ENCODE assay signal across 9 mouse cellular contexts in the genomic region with DNA sequence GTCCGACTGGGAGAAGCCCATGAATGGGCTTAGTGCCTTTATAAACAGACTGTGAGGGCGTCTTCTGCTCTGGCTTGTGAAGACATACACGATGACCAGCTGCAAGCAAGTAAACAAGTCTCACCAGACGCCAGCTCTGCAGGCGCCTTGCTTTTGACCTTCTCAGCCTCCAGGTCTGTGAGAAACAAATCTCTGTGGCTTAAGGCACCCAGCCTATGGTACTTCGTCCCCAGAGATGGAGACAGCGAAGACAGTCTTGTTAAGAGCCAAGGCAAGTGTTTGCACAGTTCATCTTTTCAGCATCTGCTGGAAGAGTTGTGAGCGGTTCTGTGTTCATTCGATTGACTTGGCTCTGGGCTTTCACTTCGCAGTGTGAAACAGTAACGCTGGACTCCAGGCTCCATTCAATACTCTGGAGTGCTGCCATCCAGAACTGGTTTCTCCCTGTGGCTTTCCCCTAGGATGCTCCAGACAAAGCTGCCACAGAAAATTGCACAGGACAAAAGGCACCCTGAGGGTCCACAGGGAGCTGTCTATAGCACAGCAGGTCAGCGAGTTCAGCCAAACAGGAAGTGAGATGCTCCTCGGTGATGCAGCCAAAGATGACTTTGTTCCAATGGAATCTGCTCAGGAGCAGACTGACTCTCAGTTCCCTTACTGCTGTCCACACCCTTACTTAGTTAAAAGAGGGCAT.
DNase-seq lines count a peak whose midpoint lies in the region; ATAC-seq and TF ChIP-seq lines count a peak whose summit lies in the region.
"Had no signal": no experiment of that assay in that cellular context is flagged by ENCODE, and none has a peak within 500 bp of the region (broad histone marks: within the 10 kb centered on the region; RNA-seq: fewer than 3 reads in every experiment).

No protein-coding gene starts in this region.

- TF ChIP-seq CTCF in heart, postnatal 0 days (IDR thresholded peaks at IDR 0.05; ENCODE audit: low read depth), result no peak
- TF ChIP-seq CTCF in midbrain, postnatal 0 days (IDR thresholded peaks at IDR 0.05), result no peak

- peak; percentile 37 for DNase-seq in limb, embryonic 14.5 days (ENCODE audit: low spot score)
- DNase-seq in limb, embryonic 10.5 days (ENCODE audit: low spot score), result no peak
- DNase-seq in heart, postnatal 0 days (ENCODE audit: low spot score), result peak; percentile 59
- DNase-seq in midbrain, postnatal 0 days (ENCODE audit: low spot score), result peak; percentile 86
- no peak for DNase-seq in frontal cortex, adult 2 months (ENCODE audit: extremely low spot score in 1 of 2, low spot score in 1 of 2)
- DNase-seq in urinary bladder, postnatal 25 days (ENCODE audit: low spot score), result no peak
- no peak for DNase-seq in right cerebral cortex, postnatal 36 days (ENCODE audit: low spot score in 2 of 2)

- no peak for TF ChIP-seq EP300 in heart, postnatal 0 days (IDR thresholded peaks at IDR 0.05; ENCODE audit: low read depth)

- H3K9me3 ChIP-seq in limb, embryonic 14.5 days (ENCODE audit: control insufficient read depth, low read length), result no peaks in the 10 kb centered on the region
- H3K9me3 ChIP-seq in limb, embryonic 10.5 days (replicated peaks), result no peaks in the 10 kb centered on the region
- H3K9me3 ChIP-seq in heart, postnatal 0 days (replicated peaks; ENCODE audit: control insufficient read depth, low read length), result no peaks in the 10 kb centered on the region
- no peaks in the 10 kb centered on the region for H3K9me3 ChIP-seq in midbrain, postnatal 0 days (ENCODE audit: low read length)
- H3K9me3 ChIP-seq: lung, embryonic 15.5 days had no signal

- no peak overlapping the region for H3K9ac ChIP-seq in limb, embryonic 14.5 days (ENCODE audit: low read depth, low read length, severe bottlenecking)
- H3K9ac ChIP-seq in heart, postnatal 0 days (replicated peaks; ENCODE audit: low read depth, low read length), result no peak overlapping the region
- no peak overlapping the region for H3K9ac ChIP-seq in midbrain, postnatal 0 days (replicated peaks; ENCODE audit: low read length, poor library complexity, severe bottlenecking)
- H3K9ac ChIP-seq: lung, embryonic 15.5 days had no signal

- no peaks in the 10 kb centered on the region for H3K36me3 ChIP-seq in limb, embryonic 14.5 days (ENCODE audit: control insufficient read depth, insufficient read depth, low read length)
- no peaks in the 10 kb centered on the region for H3K36me3 ChIP-seq in limb, embryonic 10.5 days
- H3K36me3 ChIP-seq in heart, postnatal 0 days (replicated peaks; ENCODE audit: control insufficient read depth, insufficient read depth, low read length), result no peaks in the 10 kb centered on the region
- H3K36me3 ChIP-seq in midbrain, postnatal 0 days (ENCODE audit: insufficient read depth, low read length), result no peaks in the 10 kb centered on the region
- H3K36me3 ChIP-seq: lung, embryonic 15.5 days had no signal

- no peaks in the 10 kb centered on the region for H3K27me3 ChIP-seq in limb, embryonic 14.5 days (ENCODE audit: control insufficient read depth, insufficient read depth, low read length)
- H3K27me3 ChIP-seq in limb, embryonic 10.5 days (ENCODE audit: low read depth, poor library complexity, severe bottlenecking), result no peaks in the 10 kb centered on the region
- H3K27me3 ChIP-seq in heart, postnatal 0 days (ENCODE audit: control insufficient read depth, insufficient read depth, low read length), result no peaks in the 10 kb centered on the region
- H3K27me3 ChIP-seq in midbrain, postnatal 0 days (ENCODE audit: insufficient read depth, low read length), result no peaks in the 10 kb centered on the region
- H3K27me3 ChIP-seq: lung, embryonic 15.5 days had no signal

- 67% methylated on average over 13 of the region's 13 CpGs for WGBS in limb, embryonic 14.5 days
- 70% methylated on average over 13 of the region's 13 CpGs for WGBS in limb, embryonic 10.5 days
- 52% methylated on average over 13 of the region's 13 CpGs for WGBS in heart, postnatal 0 days
- WGBS in midbrain, postnatal 0 days, result 42% methylated on average over 13 of the region's 13 CpGs

- no peak overlapping the region for H3K4me3 ChIP-seq in limb, embryonic 14.5 days (replicated peaks; ENCODE audit: low read length)
- no peak overlapping the region for H3K4me3 ChIP-seq in limb, embryonic 10.5 days
- no peak overlapping the region for H3K4me3 ChIP-seq in heart, postnatal 0 days (ENCODE audit: low read depth, low read length)
- H3K4me3 ChIP-seq in midbrain, postnatal 0 days (ENCODE audit: low read depth, low read length), result no peak overlapping the region
- H3K4me3 ChIP-seq: lung, embryonic 15.5 days had no signal

- H3K4me1 ChIP-seq in limb, embryonic 14.5 days (ENCODE audit: control insufficient read depth, insufficient read depth, low read length), result no peaks in the 10 kb centered on the region
- H3K4me1 ChIP-seq in limb, embryonic 10.5 days, result no peaks in the 10 kb centered on the region
- no peaks in the 10 kb centered on the region for H3K4me1 ChIP-seq in heart, postnatal 0 days (ENCODE audit: control insufficient read depth, insufficient read depth)
- H3K4me1 ChIP-seq in midbrain, postnatal 0 days (ENCODE audit: insufficient read depth, low read length), result no peaks in the 10 kb centered on the region
- H3K4me1 ChIP-seq: lung, embryonic 15.5 days had no signal

- no peak overlapping the region for H3K4me2 ChIP-seq in limb, embryonic 14.5 days (replicated peaks; ENCODE audit: low read depth, low read length, severe bottlenecking)
- H3K4me2 ChIP-seq in heart, postnatal 0 days (ENCODE audit: low read depth, low read length), result no peak overlapping the region
- no peak overlapping the region for H3K4me2 ChIP-seq in midbrain, postnatal 0 days (ENCODE audit: low read depth, low read length, poor library complexity, severe bottlenecking)
- H3K4me2 ChIP-seq: lung, embryonic 15.5 days had no signal

- TF ChIP-seq POLR2A in limb, embryonic 14.5 days (IDR thresholded peaks at IDR 0.05; ENCODE audit: borderline replicate concordance, extremely low read depth, insufficient read depth, insufficient read length), result no peak

- ATAC-seq in limb, embryonic 14.5 days (ENCODE audit: low FRiP score, low read depth), result no peak
- ATAC-seq in cerebellum, adult (ENCODE audit: insufficient number of reproducible peaks, low FRiP score, low TSS enrichment), result peak; percentile 66
- ATAC-seq in heart, postnatal 0 days (ENCODE audit: insufficient read depth, low read depth), result peak; percentile 60; the same call in 1 of the 2 replicates
- peak; percentile 66 for ATAC-seq in midbrain, postnatal 0 days (ENCODE audit: low FRiP score)

- no peak overlapping the region for H3K27ac ChIP-seq in limb, embryonic 14.5 days (replicated peaks; ENCODE audit: low read depth, low read length)
- H3K27ac ChIP-seq in limb, embryonic 10.5 days, result no peak overlapping the region
- H3K27ac ChIP-seq in heart, postnatal 0 days (ENCODE audit: low read depth), result 0 out of 2 replicates have a peak overlapping the region, but pooled peaks have one; percentile 9
- peak overlapping the region; percentile 51 for H3K27ac ChIP-seq in midbrain, postnatal 0 days (ENCODE audit: low read depth, low read length)
- H3K27ac ChIP-seq: lung, embryonic 15.5 days had no signal

Comparison
In these comparisons a context has a peak if more than half of its experiments do, and no peak if none do; other contexts are left out.
1. DNase-seq: peak in limb, embryonic 14.5 days (single experiment), heart, postnatal 0 days (single experiment) and midbrain, postnatal 0 days (single experiment); none in limb, embryonic 10.5 days (single experiment), frontal cortex, adult 2 months (0 of 2), urinary bladder, postnatal 25 days (single experiment) and right cerebral cortex, postnatal 36 days (0 of 2).
2. H3K27ac ChIP-seq: peak in heart, postnatal 0 days (single experiment) and midbrain, postnatal 0 days (single experiment); none in limb, embryonic 14.5 days (single experiment) and limb, embryonic 10.5 days (single experiment).